Mouse (Mus musculus): ENCODE measurements around the gene Pcbp4. TPM values are rescaled to one million over a fixed set of nuclear protein-coding genes. Genes with fewer than 3 reads are reported as not detected.

The Pcbp4 gene
- polyA plus RNA-seq (2012; rRNA removed; ENCODE audit: low replicate concordance): 98.4 and 134 TPM in 2 replicates

GRCm38 (mm10) chr9:106453271-106454070 is at the start of gene Pcbp4:
Gene Pcbp4 (plus strand): TSS chr9:106453291.

DNA sequence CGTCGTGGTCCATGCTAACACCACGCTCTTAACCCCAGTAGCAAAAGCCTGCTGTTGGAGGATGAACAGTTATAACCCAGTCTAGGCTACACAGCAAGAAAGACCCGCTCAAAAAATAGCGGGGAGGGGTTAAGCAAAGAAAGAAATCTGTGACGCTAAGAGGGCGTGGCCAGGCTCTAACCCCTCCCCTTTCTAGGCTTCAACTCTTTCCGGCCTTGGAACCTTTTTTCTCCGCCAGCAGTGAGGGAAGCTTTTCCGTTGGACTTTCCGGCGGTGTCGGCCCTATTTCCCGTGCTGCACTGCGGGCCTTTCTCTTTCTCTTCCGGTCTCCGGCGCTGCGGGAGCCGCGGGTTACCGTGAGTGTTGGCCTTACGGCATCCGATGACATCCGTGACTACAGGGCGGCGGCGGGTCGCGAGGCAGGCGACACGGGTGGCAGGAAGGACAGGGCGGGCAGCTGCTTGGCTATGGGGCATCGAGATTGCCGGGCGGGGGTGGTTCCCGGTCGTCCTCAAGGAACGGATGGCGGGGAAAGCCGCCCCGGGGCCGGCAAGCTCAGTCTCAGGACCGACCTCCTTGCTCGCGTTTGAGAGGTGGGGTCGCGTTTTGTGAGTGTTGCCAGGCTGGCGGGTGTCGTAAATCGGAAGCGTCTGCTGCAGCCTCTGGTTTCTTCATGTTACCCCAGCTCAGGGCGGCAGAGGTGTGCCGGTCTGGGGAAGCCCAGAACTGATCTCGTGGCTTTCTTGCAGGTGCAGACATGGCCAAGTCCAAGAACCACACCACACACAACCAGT is 23.7 kb upstream of the Pcbp4 start, which contains the start of gene Rpl29:
Gene Rpl29 (plus strand): TSS at position 234 of the 794 bp plus-strand sequence.

GRCm38 (mm10) chr9:106447348-106447747 is 5.7 kb upstream of the Pcbp4 start, which contains the start of the genes Abhd14b and Abhd14a:
Gene Abhd14b (plus strand): TSS chr9:106447459.
Gene Abhd14a (minus strand): TSS chr9:106447678.

GRCm38 (mm10) chr9:106465571-106466200 is 12.6 kb downstream of the Pcbp4 start, which contains the start of gene Gpr62:
Gene Gpr62 (minus strand): TSS chr9:106465938.

GRCm38 (mm10) chr9:106475663-106476001 is 22.5 kb downstream of the Pcbp4 start, which contains the start of gene Rrp9:
Gene Rrp9 (plus strand): TSS chr9:106475963.

GRCm38 (mm10) chr9:106476924-106477484 is 23.9 kb downstream of the Pcbp4 start, which contains the start of gene Parp3:
Gene Parp3 (minus strand): TSS chr9:106476949.

DNA sequence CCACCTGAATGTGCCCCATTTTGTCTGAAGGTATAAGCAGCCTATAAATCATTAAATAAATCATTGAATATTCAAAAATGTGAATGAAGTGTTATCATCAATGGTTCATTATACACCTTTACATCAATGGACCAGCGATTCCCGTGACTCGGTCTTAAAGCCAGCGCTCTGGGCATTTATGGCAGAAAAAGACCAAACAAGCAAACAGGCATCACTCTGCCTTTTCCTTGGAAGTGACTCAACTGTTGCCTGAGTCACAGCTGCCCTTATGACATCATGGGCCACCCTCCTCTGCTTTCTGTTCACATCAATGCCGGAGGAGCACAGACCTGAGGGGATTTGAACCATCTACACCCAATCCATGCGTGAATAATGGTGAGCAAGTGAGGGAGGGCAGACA is 46.6 kb downstream of the Pcbp4 start, which contains the start of gene Iqcf1:
Gene Iqcf1 (plus strand): TSS at position 301 of the 400 bp plus-strand sequence.

Other genes starting within 250 kb of the Pcbp4 start
- gene Tlr9, start 230.7 kb upstream of the Pcbp4 start, polyA plus RNA-seq (2012; rRNA removed; ENCODE audit: low replicate concordance): 20.9 and 36.6 TPM in 2 replicates
- gene Alas1, start 204.6 kb upstream of the Pcbp4 start, polyA plus RNA-seq (2012; rRNA removed; ENCODE audit: low replicate concordance): 162 and 167 TPM in 2 replicates
- gene Poc1a, start 172.2 kb upstream of the Pcbp4 start, polyA plus RNA-seq (2012; rRNA removed; ENCODE audit: low replicate concordance): 5.5 and 5.8 TPM in 2 replicates
- gene Dusp7, start 84.7 kb upstream of the Pcbp4 start, polyA plus RNA-seq (2012; rRNA removed; ENCODE audit: low replicate concordance): 114 and 152 TPM in 2 replicates
- gene Rpl29, start 23.8 kb upstream of the Pcbp4 start, polyA plus RNA-seq (2012; rRNA removed; ENCODE audit: low replicate concordance): 360 and 442 TPM in 2 replicates
- gene Acy1, start 15.0 kb upstream of the Pcbp4 start, polyA plus RNA-seq (2012; rRNA removed; ENCODE audit: low replicate concordance): 8.1 and 10.3 TPM in 2 replicates
- gene Abhd14b, start 5.8 kb upstream of the Pcbp4 start, polyA plus RNA-seq (2012; rRNA removed; ENCODE audit: low replicate concordance): 81.6 and 98.1 TPM in 2 replicates
- gene Abhd14a, start 5.6 kb upstream of the Pcbp4 start, polyA plus RNA-seq (2012; rRNA removed; ENCODE audit: low replicate concordance): 38.1 and 46.0 TPM in 2 replicates
- 0.13 and 0.53 TPM in 2 replicates for gene Gpr62, start 12.6 kb downstream of the Pcbp4 start, polyA plus RNA-seq (2012; rRNA removed; ENCODE audit: low replicate concordance)
- gene Rrp9, start 22.7 kb downstream of the Pcbp4 start, polyA plus RNA-seq (2012; rRNA removed; ENCODE audit: low replicate concordance): 31.1 and 43.4 TPM in 2 replicates
- 118 and 159 TPM in 2 replicates for gene Parp3, start 23.7 kb downstream of the Pcbp4 start, polyA plus RNA-seq (2012; rRNA removed; ENCODE audit: low replicate concordance)
- not detected in 2 replicates for gene Iqcf1, start 46.7 kb downstream of the Pcbp4 start, polyA plus RNA-seq (2012; rRNA removed; ENCODE audit: low replicate concordance)
- not detected in 2 replicates for gene Iqcf5, start 61.3 kb downstream of the Pcbp4 start, polyA plus RNA-seq (2012; rRNA removed; ENCODE audit: low replicate concordance)
- gene Iqcf3, start 108.3 kb downstream of the Pcbp4 start, polyA plus RNA-seq (2012; rRNA removed; ENCODE audit: low replicate concordance): not detected in 2 replicates
- gene Iqcf4, start 117.7 kb downstream of the Pcbp4 start, polyA plus RNA-seq (2012; rRNA removed; ENCODE audit: low replicate concordance): not detected in 2 replicates
- not detected in 2 replicates for gene Iqcf6, start 173.3 kb downstream of the Pcbp4 start, polyA plus RNA-seq (2012; rRNA removed; ENCODE audit: low replicate concordance)
- gene Grm2, start 202.8 kb downstream of the Pcbp4 start, polyA plus RNA-seq (2012; rRNA removed; ENCODE audit: low replicate concordance): 0.03 TPM in 1 of 2 replicates, not detected in the other
- gene Tex264, start 232.6 kb downstream of the Pcbp4 start, polyA plus RNA-seq (2012; rRNA removed; ENCODE audit: low replicate concordance): 116 and 129 TPM in 2 replicates

Data from mammary gland, adult 2 months (tissue).